Mouse (Mus musculus) bone marrow macrophage, adult 2 months (primary cell): ENCODE results near the gene Helb.

ENCODE experiments used
- CTCF ChIP-seq: IDR thresholded peaks from 2 replicates; pipeline ENCODE4 v1.5.1; 2012; ENCODE audit warnings: low read depth, mild to moderate bottlenecking, low read length, moderate library complexity
- POLR2A ChIP-seq: IDR thresholded peaks from 2 replicates; pipeline ENCODE4 v1.6.1; 2012; ENCODE audit warnings: mild to moderate bottlenecking, low read depth, low read length, borderline replicate concordance

DNA sequence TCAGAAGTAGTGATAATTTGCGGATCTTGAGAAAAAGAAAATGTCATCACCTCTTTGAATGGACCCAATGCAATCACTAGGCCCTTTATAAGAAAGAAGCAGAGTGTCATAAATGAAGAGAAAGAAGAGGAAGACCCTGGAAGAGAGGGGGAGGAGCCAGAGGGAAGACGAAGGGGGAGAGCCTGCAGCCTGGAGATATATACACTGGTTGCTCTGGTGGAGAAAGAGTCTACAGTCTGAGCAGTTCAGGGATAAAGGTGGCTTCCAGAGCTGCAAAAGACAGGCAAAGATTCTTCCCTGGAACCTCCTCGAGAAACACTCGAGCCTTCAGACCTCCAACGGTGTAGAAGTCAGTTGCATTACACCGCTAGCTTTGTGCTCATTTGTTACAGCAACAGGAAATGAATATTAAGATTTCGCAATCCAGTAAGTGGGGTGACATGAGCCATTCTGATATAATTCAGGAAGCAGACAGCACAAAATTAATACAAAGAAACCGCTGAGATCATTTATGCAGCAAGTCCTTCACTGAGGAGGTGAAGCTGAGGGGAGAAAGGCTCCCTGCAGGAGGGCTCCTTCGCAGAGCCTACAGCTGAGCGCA lies 28.2 kb upstream of the Helb start:
- no peak for TF ChIP-seq POLR2A
- TF ChIP-seq CTCF: no peak
